Mouse (Mus musculus) lung, postnatal 25 days (tissue): ENCODE results near the gene Parva.

Source experiments
- DNase-seq: peaks from one replicate; pipeline ENCODE4 v3.0.0; 2022; ENCODE audit warnings: low spot score

The Parva gene

DNA sequence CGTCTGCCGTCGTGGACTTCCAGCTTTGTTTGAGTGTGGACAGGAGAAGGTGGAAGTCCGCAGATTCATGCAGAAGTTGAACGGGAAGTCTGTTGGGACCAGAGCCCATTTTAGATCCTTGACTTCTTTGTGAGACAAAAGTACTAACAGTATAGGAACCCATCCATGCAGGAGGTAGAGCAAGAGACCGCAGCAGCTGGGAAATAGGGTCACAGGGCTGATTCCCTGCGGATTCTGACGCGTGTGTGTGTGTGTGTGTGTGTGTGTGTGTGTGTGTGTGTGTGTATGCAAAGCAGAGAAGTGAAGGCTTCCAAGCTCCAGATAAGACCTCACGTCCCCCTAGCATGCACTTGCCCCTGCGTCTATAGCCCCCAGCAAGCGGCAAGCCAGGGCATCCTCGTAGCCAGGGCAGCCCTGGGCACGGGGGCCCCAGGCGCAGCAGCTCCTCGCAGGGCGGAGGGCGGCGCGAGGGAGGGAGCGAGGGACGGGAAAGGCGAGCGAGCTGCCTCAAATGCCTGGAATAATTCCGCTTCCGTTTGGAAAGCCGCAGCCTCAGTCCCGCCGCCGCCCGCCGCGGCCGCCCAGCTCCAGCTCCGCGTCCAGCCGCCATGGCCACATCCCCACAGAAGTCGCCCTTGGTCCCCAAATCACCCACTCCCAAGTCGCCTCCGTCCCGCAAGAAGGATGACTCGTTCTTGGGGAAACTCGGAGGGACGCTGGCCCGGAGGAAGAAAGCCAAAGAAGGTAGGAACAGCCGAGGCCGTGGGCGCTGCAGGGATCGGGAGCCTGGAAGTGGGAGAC lies at the start of gene Parva:
Gene Parva (plus strand): TSS at position 149 of the 801 bp plus-strand sequence.
- peak; percentile 73 for DNase-seq

GRCm38 (mm10) chr7:112378056-112378455 lies 49.2 kb upstream of the Parva start:
- DNase-seq: no peak

DNA sequence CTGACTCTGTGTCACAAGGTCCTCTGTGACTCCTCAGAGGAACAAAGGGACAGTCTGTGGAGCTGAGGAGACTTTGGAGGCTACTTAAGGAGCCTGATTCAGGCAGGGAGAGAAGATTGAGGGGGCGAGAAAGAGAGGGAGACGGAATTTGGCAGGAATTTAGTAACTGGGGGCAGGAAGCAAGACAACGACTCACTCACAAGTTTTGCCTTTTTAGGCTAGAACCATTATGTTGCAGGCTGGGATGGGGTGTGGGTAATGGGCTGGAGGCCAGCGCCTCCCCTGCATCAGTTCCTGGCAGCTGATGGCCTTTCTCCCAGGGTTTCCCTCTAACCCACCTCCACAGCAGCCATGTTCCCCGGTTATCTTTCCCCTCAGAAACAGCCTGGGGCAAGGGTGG lies 48.8 kb upstream of the Parva start:
- no peak for DNase-seq

GRCm38 (mm10) chr7:112386521-112386920 lies 40.8 kb upstream of the Parva start:
- DNase-seq: no peak

- no peak for DNase-seq
Measured at GRCm38 (mm10) chr7:112387876-112388275, 39.4 kb upstream of the Parva start.

- DNase-seq: no peak
Measured at GRCm38 (mm10) chr7:112388363-112388875, 38.9 kb upstream of the Parva start.

DNA sequence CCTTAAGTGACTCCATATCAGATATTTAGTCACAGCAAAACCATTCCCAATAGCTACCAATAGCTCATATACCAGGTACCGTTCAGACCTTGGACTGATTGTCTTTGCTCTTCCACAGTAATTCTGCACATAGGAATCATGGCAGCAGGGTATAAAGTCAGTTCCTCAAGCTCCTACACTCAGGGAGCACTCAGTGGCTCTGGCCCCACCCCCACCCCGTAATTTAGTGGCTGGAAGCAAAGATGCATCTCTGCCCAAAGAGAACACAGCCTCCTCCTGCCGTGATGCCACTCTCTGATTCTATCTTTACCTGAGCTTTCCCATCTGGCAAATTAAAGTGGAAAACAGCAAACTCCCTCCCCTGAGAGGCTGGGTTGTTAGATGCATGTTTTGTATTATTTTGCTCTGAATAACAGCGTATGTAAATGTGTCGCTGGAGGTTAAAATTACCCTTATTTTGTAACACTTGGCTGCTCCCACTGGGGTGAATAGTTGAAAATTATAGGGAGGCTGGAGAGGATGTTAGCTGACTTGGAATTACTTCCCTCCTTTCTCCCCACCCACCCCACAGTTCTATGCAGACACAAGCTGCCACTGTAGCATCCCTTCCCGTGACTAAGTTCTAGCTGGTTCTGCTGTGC lies 37.6 kb upstream of the Parva start:
- no peak for DNase-seq

- peak; percentile 32 for DNase-seq
Measured at GRCm38 (mm10) chr7:112390252-112390936, 36.9 kb upstream of the Parva start.

DNA sequence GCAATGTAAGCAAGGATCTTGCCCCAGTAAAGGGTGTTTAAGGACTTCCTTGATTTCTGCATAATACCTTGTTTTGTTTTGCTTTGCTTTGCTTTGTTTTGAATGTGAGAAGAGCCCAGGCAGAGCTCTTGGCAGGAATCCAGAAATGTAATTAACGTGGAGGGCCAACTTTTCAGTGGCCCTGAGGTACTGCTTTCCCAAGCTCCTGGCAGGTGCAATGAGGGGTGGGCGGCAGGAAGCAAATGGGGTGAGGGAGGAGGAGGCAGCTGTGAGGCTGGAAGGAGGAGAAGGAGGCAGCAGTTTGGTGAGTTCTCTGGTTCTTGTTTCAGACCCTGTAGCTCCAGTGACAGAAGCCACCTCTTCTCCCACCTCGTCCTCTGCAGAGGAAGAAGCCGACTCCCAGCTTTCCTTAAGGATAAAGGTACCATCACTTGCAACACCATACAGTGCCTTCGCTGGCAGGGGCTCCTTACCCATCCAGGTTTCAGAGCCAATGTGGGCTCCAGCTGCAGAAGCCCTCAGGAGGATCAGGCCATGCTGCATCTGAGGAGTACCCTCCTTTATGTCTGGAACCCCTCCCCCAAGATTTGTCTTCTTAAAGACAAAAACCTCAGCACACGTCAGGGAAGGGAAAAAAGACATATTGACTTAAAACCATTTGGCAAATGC lies 36.2 kb upstream of the Parva start:
- no peak for DNase-seq

- DNase-seq: no peak
Measured at GRCm38 (mm10) chr7:112397786-112398185, 29.5 kb upstream of the Parva start.

DNA sequence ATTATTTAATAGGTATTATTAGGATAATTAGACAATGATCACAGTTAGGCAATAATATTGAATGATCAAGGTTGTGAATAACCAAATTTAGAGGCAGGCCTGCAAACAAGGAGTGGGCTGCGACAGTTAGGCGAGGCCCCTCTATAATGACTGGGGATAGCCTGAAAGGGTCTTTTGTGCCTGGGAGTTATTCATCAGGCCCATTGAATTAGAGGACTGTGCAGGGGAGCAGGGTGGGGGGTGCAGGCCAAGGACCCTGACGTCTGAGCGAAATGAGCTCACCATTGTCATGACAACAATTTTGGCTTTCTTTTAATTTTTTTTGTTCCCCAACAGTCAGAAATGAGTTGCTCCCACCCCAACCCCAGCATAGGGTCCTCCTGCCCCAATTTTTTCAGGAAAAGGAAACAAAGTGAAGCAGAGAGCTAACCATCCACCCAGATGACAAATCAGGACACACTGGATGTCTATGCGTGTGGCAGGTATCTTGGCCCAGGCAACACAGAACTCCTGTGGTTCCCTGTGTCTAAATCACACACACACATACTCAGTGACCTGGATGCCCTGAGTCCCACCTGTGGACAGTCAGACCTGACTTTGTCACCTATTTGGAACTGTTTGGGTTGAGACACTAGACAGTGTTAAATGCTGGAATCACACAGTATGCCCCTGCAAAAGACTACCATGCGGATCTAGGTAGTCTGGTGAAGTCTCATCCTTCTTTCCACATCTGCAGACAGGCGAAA lies 27.7 kb upstream of the Parva start:
- no peak for DNase-seq

DNA sequence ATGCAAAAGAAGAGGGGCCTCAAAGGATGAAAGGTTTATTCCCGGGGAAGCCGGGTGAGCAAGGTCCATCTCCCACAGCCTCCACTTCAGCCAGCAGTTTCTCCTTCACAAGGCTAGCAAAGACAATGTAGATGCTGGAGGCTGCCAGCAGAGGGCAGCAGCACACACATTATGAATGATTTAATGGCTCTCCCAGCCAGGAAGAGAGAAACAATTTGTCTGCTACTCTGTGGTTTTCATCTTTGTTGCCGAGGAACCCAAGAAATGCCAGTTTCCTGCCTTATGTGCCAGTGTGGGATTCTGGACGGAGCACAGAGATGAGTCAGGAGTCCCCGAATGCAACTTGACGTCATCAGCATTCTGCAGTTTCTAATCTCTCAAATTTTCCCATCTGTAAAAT lies 27.1 kb upstream of the Parva start:
- peak; percentile 77 for DNase-seq

GRCm38 (mm10) chr7:112405061-112405460 lies 22.2 kb upstream of the Parva start:
- no peak for DNase-seq

DNA sequence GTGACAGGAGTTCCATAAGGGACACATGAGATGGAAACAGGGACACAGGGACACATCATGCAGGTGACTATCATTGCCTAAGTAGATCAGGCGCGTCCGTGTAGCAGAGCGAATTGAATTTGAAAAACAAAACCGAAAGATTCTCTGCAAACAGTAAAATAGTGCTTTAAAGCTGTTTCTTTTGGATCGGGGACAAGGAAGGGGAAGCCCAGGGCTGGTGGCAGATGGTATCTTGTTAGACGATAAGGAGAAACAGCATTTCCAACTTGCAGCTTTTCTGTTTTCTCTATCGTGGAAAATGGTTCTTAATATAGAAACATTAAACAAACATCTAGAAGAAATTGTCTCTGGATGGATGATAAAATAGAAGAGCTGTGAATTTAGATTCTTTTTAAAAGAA lies 21.7 kb upstream of the Parva start:
- no peak for DNase-seq

- no peak for DNase-seq
Measured at GRCm38 (mm10) chr7:112407597-112407996, 19.7 kb upstream of the Parva start.

- no peak for DNase-seq
Measured at GRCm38 (mm10) chr7:112409991-112410390, 17.3 kb upstream of the Parva start.

GRCm38 (mm10) chr7:112413286-112413685 lies 14.0 kb upstream of the Parva start:
- DNase-seq: no peak

- no peak for DNase-seq
Measured at GRCm38 (mm10) chr7:112416058-112416526, 11.2 kb upstream of the Parva start.

DNA sequence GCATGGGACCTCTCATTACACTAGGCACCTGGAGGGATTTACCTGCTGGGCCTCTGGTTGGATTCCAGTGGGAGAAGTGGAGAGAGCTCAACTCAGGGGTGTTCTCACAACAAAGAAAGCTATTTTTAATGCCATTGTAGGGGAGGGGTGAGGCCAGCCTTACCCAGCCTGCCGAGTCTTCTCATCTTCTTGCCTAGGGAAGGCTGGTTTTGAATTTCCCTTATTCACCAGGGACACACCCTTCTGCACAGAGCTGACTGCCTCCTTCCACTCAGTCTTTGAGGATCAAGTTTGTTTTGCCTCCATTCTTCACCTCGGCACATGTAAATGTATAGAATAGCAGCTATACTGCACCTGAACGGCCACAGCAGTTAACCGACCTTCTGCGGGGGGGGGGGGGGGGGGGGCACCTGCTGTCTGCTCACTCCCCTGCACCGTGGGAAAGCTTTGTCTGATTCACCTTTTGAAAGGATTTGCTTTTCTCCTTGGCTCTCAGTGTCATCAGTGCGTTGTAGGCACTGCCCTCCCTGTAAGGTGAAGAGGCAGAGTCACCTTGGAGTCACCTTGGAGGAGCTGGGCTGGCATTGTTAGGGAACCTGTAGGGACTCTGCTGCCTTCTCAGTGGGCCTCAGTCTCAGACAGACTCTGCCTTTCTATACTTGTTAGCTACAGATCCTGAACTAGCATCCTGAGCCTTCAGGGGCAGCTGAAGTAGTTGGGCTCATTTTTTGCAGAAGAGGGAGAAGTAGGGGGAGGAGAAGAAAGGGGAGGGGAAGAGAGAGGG lies 10.4 kb upstream of the Parva start:
- DNase-seq: no peak

GRCm38 (mm10) chr7:112417598-112417997 lies 9.7 kb upstream of the Parva start:
- no peak for DNase-seq

DNA sequence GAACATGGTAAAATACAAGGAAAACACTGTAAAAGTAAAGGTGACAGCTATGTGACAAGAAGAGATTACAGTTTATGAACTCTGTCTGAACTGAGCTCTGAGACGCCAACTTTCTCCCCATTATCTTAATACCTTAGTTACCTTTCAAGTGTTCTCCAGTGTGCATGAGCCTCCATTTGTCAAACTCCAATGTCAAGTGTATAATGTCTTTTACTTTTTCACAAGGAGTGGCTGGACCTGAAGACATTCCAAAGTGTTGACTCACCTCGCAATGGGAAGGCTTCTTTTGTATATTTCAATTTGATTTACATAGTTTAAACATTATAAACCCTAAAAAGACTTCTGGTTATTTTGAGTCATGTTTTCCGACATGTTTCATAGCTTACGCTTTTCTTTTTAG lies 3.9 kb upstream of the Parva start:
- peak; percentile 37 for DNase-seq
